Mouse (Mus musculus) heart, adult 2 months (tissue): ENCODE results near the gene Olfr370.
"Not testable (repeated sequence)": the region's sequence is repeated elsewhere in the genome, so short reads cannot be mapped to it uniquely, and the experiment has no call there.

Experiments used
- CTCF ChIP-seq: fragments of 200-600 bp; IDR thresholded peaks from 2 replicates; pipeline ENCODE4 v1.8.1; 2022; ENCODE audit warnings: antibody characterized with exemption, mild to moderate bottlenecking, moderate library complexity
- POLR2A ChIP-seq: fragments of 200-500 bp; IDR thresholded peaks from 2 replicates; pipeline ENCODE4 v1.6.1; 2011; ENCODE audit warnings: mild to moderate bottlenecking, low read depth, low read length, control low read depth; ENCODE audit not compliant: insufficient read depth

- TF ChIP-seq CTCF, POLR2A: not testable (repeated sequence)
Measured at GRCm38 (mm10) chr8:83520907-83521306, 14.7 kb upstream of the Olfr370 start.
